Mouse (Mus musculus) midbrain, postnatal 0 days (tissue): ENCODE measurements around the gene Eln. TPM values are rescaled to one million over a fixed set of nuclear protein-coding genes. Genes with fewer than 3 reads are reported as not detected.

Source experiments
- ATAC-seq: fragments of 200-750 bp; cut with Nextera tagmentation; 2 replicates; pipeline ENCODE4 v1.8.0; 2017; ENCODE audit warnings: moderate number of reproducible peaks, mild to moderate bottlenecking, moderate TSS enrichment, moderate library complexity; ENCODE audit not compliant: low FRiP score
- DNase-seq: peaks from one replicate; pipeline ENCODE4 v3.0.0-alpha.2; 2015; ENCODE audit warnings: low spot score
- H3K27ac ChIP-seq: fragments of 300-500 bp; sonication (generic); 2 replicates; pipeline ENCODE4 v1.5.1; 2014; ENCODE audit warnings: low read depth, mild to moderate bottlenecking, low read length, mixed read lengths
- H3K27me3 ChIP-seq: fragments of 300-500 bp; sonication (generic); 2 replicates; pipeline ENCODE4 v1.6.1; 2014; ENCODE audit warnings: low read length, control low read depth, mixed read lengths; ENCODE audit not compliant: insufficient read depth
- H3K36me3 ChIP-seq: fragments of 300-500 bp; sonication (generic); 2 replicates; pipeline ENCODE4 v1.6.1; 2014; ENCODE audit warnings: low read length, control low read depth, mixed read lengths; ENCODE audit not compliant: insufficient read depth
- H3K4me1 ChIP-seq: fragments of 300-500 bp; sonication (generic); 2 replicates; pipeline ENCODE4 v1.6.1; 2014; ENCODE audit warnings: mild to moderate bottlenecking, control low read depth, antibody characterized with exemption, low read length, mixed read lengths; ENCODE audit not compliant: insufficient read depth
- H3K4me2 ChIP-seq: fragments of 300-500 bp; sonication (generic); 2 replicates; pipeline ENCODE4 v1.6.1; 2014; ENCODE audit warnings: low read depth, mild to moderate bottlenecking, low read length, mixed read lengths; ENCODE audit not compliant: poor library complexity, severe bottlenecking
- H3K4me3 ChIP-seq: fragments of 300-500 bp; sonication (generic); 2 replicates; pipeline ENCODE4 v1.5.1; 2014; ENCODE audit warnings: low read depth, mild to moderate bottlenecking, low read length, moderate library complexity
- H3K9ac ChIP-seq: fragments of 300-500 bp; sonication (generic); replicated peaks from 2 replicates; pipeline ENCODE4 v1.6.1; 2014; ENCODE audit warnings: mild to moderate bottlenecking, low read length, moderate library complexity, mixed read lengths; ENCODE audit not compliant: poor library complexity, severe bottlenecking
- H3K9me3 ChIP-seq: fragments of 300-500 bp; sonication (generic); 2 replicates; pipeline ENCODE4 v1.6.1; 2016; ENCODE audit warnings: low read length, control low read depth
- CTCF ChIP-seq: IDR thresholded peaks from 2 replicates; pipeline ENCODE4 v1.5.1; 2016; ENCODE audit warnings: antibody characterized with exemption, mild to moderate bottlenecking
- WGBS: fragments of 180-500 bp; shearing (Covaris S2); extraction: QIAGEN DNeasy Blood & Tissue Kit; methylation state at CpG from one replicate; pipeline ENCODE4 v1.1.7; 2014; 5-methylcytosine and 5-hydroxymethylcytosine counted together
- polyA plus RNA-seq: library from polyadenylated mRNA; unstranded; fragments of >200 nt; fragmentation: Nextera tagmentation; extraction: Ambion mirVana; gene quantifications from 2 replicates; pipeline ENCODE4 v1.2.1, GENCODE M21; 2015
- total RNA-seq: library from RNA; depleted of rRNA; stranded (reverse); fragments of >200 nt; gene quantifications from 2 replicates; pipeline ENCODE4 v1.2.3, GENCODE M21; 2014

Gene Eln
- total and polyA plus RNA-seq, 2 experiments from 2014 or later, result 27.7 to 35.0 TPM

DNA sequence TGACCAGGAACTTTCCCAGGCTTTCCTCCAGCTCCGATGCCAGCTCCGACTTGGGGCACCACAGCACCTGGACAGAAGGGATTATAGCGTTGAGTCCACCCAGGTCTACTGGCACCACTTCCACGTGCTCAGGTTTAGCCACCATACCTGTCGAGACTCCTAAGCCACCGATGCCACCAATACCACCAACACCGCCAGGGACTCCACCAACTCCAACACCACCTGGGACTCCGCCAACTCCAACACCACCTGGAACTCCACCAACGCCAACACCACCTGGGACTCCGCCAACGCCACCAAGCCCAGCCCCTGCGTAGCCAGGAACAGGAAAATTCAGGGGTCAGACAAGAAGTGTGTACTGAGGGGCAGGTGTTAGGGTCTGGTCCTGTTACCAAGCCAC, 18.0 kb downstream of the Eln start:
- Histone ChIP-seq H3K36me3 (no peaks in the 10 kb centered on the region), H3K9me3 (no peaks in the 10 kb centered on the region), H3K9ac (no peak overlapping the region), H3K4me3 (no peak overlapping the region), H3K4me2 (no peak overlapping the region), H3K27ac (no peak overlapping the region), H3K27me3 (no peaks in the 10 kb centered on the region), H3K4me1 (no peaks in the 10 kb centered on the region)
- 92% methylated on average over 12 of the region's 12 CpGs for WGBS
- no peak for TF ChIP-seq CTCF
- ATAC-seq (no peak), DNase-seq (no peak)

DNA sequence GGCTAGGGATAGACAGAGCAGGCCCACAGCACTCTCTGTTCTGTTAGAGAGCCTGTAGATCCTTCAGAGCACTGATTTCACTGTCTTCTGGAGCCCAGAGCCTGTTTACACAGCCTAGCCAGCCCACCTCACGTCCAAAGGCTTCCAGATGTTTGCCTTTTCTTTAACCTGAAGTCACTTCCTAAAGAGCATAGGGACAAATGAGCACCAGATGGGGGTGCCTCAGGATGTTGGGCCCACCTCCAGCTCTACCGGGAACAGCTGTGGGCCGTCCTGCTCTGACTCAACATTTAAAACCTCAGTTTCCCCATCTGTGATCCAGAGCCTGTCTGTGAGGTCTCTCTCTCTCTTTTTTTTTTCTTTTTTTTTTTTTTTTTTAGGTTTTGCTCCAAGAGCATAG, 18.6 kb downstream of the Eln start:
- Histone ChIP-seq H3K4me1 (no peaks in the 10 kb centered on the region), H3K4me2 (no peak overlapping the region), H3K27me3 (no peaks in the 10 kb centered on the region), H3K36me3 (no peaks in the 10 kb centered on the region), H3K9ac (no peak overlapping the region), H3K4me3 (no peak overlapping the region), H3K27ac (no peak overlapping the region), H3K9me3 (no peaks in the 10 kb centered on the region)
- no peak for TF ChIP-seq CTCF
- ATAC-seq (no peak), DNase-seq (no peak)
- 81% methylated on average over 3 of the region's 3 CpGs for WGBS

DNA sequence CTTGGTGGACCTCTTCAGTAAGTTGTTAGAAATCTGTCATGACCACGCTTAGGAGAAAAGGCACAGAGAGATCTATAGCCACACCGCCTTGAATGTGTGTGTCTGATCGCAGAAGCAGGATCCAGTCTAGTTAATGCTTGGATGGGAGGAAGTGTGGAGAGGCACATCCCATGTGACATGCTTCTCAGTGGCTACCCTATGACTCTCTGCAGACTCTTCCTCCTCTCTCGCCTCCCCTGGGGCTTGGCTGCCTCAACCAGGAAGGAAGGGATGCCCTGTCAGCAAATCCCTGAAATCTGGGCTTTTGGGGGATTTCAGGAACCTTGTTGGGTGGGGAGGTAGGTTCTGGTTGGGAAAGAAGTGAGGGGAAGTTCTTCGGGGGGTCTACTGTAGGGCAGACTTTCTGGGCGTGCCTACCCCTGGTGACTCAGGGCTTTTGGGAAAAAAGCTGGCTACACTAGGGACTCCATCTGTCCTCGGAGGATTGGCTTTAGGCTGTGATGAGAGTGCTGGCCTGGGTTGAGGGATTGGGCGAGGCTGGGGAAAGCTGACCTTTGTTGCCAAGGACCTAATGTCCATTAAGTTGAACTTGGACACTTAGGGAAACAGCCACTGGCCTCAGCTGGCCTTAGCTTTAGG, 20.0 kb downstream of the Eln start:
- H3K4me1 ChIP-seq, result no peaks in the 10 kb centered on the region
- no peak overlapping the region for H3K9ac ChIP-seq
- no peak overlapping the region for H3K4me3 ChIP-seq
- no peak overlapping the region for H3K27ac ChIP-seq
- no peaks in the 10 kb centered on the region for H3K27me3 ChIP-seq
- TF ChIP-seq CTCF, result no peak
- WGBS, result 90% methylated on average over 8 of the region's 8 CpGs
- H3K36me3 ChIP-seq, result no peaks in the 10 kb centered on the region
- ATAC-seq (no peak), DNase-seq (no peak)
- no peaks in the 10 kb centered on the region for H3K9me3 ChIP-seq
- no peak overlapping the region for H3K4me2 ChIP-seq

DNA sequence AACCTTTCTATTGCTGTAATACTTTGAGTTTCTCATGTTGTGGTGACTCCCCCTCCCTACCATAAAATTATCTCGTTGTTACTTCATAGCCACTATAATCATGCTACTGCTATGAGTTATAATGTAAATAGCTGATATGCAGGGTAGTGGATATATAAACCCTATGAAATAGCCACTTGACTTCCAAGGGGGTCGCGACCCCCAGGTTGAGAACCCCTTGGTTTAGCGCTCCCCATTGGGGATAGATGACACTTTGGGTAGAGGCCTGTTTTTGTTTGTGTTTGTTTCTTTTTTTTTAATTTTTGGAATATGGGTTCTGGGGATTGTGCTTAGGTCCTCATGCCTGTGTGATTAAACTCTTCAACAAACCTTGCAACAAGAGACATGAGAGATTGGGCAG, 21.8 kb downstream of the Eln start:
- Histone ChIP-seq H3K4me3 (no peak overlapping the region), H3K27me3 (no peaks in the 10 kb centered on the region), H3K36me3 (no peaks in the 10 kb centered on the region), H3K4me1 (no peaks in the 10 kb centered on the region), H3K9me3 (no peaks in the 10 kb centered on the region), H3K9ac (no peak overlapping the region), H3K4me2 (no peak overlapping the region), H3K27ac (no peak overlapping the region)
- no peak for DNase-seq
- 67% methylated on average over 4 of the region's 4 CpGs for WGBS
- ATAC-seq, result no peak
- TF ChIP-seq CTCF, result no peak

DNA sequence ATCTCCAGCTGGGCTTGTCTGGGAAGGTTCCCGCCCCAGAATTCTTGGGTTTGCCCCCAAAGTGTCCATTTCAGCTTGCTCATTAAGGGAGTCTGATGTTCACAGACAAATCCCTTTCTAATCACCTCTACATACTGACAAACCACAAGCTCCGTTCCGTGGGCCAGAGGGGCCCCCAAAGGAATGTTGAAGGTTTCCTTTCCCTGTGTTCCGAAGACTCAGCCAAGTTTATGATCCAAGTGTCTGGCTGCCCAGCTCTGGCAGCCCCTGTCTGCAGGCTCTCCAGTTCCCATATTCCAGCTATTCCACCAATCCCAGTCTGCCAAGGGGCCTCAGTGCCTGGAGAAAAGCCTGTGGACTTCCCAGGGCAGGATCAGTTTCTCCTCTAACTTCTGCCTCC, 27.1 kb downstream of the Eln start:
- ATAC-seq (no peak), DNase-seq (no peak)
- no peak overlapping the region for H3K4me3 ChIP-seq
- H3K9ac ChIP-seq, result no peak overlapping the region
- H3K27ac ChIP-seq, result no peak overlapping the region
- 75% methylated on average over 4 of the region's 4 CpGs for WGBS
- no peaks in the 10 kb centered on the region for H3K4me1 ChIP-seq
- no peak for TF ChIP-seq CTCF
- no peaks in the 10 kb centered on the region for H3K27me3 ChIP-seq
- H3K9me3 ChIP-seq, result no peaks in the 10 kb centered on the region
- H3K4me2 ChIP-seq, result no peak overlapping the region
- H3K36me3 ChIP-seq, result no peaks in the 10 kb centered on the region

DNA sequence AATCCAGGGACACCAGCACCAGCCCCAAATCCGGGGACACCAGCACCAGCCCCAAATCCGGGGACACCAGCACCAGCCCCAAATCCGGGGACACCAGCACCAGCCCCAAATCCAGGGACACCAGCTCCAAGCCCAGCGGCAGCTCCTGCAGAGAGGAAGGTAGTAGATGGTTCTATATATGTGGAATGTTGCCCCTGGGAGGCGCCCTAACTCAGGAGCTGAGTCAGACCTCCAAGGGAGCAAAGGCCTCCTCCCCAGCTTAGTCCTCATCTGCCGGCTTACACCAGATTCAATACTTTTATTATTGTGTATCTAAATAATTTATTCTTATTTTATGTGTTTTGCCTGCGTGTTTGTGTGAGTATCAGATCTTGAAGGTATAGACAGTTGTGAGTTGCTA, 36.0 kb downstream of the Eln start:
- Histone ChIP-seq H3K27ac (no peak overlapping the region), H3K36me3 (no peaks in the 10 kb centered on the region), H3K4me1 (no peaks in the 10 kb centered on the region), H3K27me3 (no peaks in the 10 kb centered on the region), H3K9ac (no peak overlapping the region), H3K4me3 (no peak overlapping the region), H3K9me3 (no peaks in the 10 kb centered on the region), H3K4me2 (no peak overlapping the region)
- TF ChIP-seq CTCF, result no peak
- ATAC-seq, result no peak
- DNase-seq, result no peak
- 71% methylated on average over 7 of the region's 7 CpGs for WGBS
